Mouse (Mus musculus) C2C12 (cell line): Measurements from ENCODE around the gene Tmem150a.

ENCODE experiments used
- CTCF ChIP-seq: IDR thresholded peaks from one replicate; pipeline ENCODE4 v1.5.1; 2011; ENCODE audit not compliant: control insufficient read depth, insufficient read depth, insufficient read length
- FOSL1 ChIP-seq: IDR thresholded peaks from one replicate; pipeline ENCODE4 v1.8.0; 2011; ENCODE audit warnings: mild to moderate bottlenecking, low read length; ENCODE audit not compliant: poor library complexity, insufficient read depth, severe bottlenecking
- MYOG ChIP-seq: IDR thresholded peaks from one replicate; pipeline ENCODE4 v1.6.1; 2011; ENCODE audit not compliant: control insufficient read depth, insufficient read length; ENCODE audit errors: extremely low read depth

DNA sequence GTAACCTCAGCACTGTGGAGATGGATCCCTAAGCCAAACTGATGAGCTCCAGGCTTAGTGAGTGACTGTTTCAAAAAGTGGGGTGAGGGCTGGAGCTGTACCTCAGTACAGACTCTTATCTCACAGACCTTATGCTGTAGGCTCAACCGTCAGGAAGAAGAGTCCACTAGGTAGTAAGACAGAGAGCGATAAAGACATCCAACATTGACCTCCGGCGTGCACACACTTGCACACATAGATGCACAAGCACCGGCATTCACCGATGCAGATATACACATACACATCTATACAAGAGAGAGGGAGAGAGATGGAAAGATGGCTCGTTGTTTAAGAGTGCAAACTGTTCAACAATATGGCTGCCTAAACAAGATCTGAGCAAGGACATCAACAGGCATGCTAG lies 28.7 kb downstream of the Tmem150a start:
- TF ChIP-seq MYOG = no peak
- TF ChIP-seq FOSL1 = no peak
- no peak for TF ChIP-seq CTCF
